Mouse (Mus musculus): ENCODE data around the gene Barx2.

GRCm38 (mm10) chr9:31855668-31856067, 57.6 kb downstream of the Barx2 start:
- TF ChIP-seq GATA1 (IDR thresholded peaks at IDR 0.05; ENCODE audit: borderline replicate concordance, low read length) (no peak), FLI1 (IDR thresholded peaks at IDR 0.05; ENCODE audit: low read length) (no peak)
